Mouse (Mus musculus) megakaryocyte progenitor cell, adult 5-6 weeks (primary cell): ENCODE measurements around the gene Gas7. TPM values are rescaled to one million over a fixed set of nuclear protein-coding genes. Genes with fewer than 3 reads are reported as not detected.
A peak's percentile ranks its signal among the peaks of the same experiment; 100 is the strongest.

Source experiments
- ATAC-seq: replicated peaks from 2 replicates; pipeline ENCODE4 v1.8.0; 2016; ENCODE audit warnings: mild to moderate bottlenecking, moderate TSS enrichment, inconsistent platforms; ENCODE audit not compliant: poor library complexity
- total RNA-seq, 2 experiments: library from RNA; stranded (forward) in 1 of 2; stranded (reverse) in 1 of 2; fragments of 157-497, 149-512 nt in 1 of 2; fragments of 200-1000 nt in 1 of 2; gene quantifications; 2 replicates each; pipeline versions ENCODE4 v1.2.3 to v1.2.4; 2015 to 2017

Gene Gas7
- total RNA-seq, 2 experiments from 2014 or later, result 10.0 to 13.2 TPM

DNA sequence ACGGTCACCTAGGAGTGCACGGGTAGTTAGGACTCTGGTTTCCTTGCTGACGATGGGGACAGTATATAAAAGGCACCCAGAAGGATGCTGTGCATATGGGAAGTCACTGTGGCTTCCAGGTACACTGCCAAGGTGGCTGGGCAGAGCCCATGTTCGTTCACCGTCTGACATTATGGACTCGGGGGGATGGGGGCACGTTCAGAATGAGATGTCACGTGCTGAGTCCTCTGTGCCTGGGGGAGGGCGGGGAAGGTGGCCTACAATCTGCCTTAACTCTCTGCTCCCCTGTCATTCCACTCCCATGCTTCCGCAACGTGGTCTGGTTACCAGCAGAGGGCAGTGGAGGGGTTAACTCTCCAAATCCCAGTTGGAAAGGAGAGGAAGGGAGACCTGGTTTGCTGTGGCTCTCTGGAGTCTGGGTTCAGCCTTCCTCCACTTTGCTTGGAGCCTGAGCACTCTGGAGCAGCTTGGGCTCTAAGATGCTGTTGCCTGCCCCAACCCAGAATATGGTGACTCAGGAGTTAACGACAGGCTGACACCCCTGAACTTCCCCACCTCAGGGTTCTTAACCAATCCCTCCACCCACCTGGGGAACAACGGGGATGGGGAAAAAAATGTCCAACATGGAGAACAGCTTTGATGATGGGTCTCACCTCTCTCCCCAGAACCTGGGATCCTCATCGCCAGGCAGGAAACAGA is 197.1 kb downstream of the Gas7 start:
- ATAC-seq, result peak; percentile 37

DNA sequence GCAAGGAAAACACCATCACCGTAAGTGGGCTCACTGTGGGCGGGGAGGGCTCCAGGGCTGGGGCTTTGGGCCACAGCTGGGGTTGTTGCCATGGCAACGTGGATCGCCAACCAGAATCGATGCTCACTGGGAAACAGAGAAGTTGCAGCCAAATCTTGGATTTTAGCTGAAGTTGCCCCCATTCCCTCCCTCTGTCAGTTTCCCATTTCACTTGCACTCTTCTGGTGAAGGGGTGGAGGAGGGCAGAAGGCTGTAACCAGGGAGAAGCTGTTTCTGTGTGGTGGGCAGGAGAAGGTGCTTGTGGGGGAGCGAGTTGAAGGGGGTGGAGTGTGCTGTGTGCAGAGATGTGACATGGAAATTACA is 197.6 kb downstream of the Gas7 start:
- ATAC-seq, result no peak

DNA sequence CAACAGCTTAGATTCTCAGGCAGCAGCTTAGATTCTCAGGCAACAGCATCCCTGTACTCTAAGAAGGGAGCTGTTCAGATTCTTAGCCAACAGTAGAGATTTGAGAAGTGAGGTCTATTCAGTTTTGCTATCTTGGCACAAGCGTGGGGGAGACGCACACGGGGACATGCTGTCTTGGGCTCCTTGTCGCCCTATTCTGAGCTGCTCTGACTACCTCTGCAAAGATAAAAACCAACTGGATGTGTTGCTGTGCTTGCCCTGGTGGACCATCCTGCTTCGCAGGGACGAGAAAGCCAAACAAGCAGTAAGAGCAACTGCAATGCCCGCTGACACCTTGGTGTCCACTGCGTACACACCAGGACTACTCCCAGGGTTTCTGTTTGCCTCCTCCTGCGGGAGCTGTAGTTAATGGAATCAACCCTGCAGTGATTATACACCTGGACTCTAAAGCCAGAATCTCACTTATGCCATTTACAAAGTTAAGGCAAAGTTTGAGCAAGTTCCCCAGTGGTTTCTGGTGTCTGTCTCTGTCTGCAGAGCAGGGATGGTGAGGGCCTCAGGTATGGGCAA is 198.4 kb downstream of the Gas7 start:
- ATAC-seq, result no peak

DNA sequence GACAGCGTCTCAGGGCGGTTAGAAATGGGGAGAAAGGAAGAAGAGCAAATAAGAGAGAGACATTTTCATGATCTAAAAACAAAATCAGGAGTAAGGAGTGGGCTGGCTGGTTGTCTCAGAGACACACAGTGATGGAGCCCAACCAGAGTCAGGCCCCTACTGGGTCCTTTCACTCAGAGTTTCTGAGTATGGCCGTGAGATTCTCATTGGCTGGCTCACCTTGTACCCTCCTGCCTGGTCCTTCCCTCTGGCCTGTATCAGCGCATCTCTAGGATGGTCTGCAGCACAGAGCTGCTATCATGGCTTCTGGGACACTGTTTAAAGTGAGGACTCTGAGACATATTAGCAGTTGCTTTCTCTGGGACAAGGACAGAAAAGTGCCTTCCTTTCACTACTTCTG is 199.3 kb downstream of the Gas7 start:
- ATAC-seq, result no peak

DNA sequence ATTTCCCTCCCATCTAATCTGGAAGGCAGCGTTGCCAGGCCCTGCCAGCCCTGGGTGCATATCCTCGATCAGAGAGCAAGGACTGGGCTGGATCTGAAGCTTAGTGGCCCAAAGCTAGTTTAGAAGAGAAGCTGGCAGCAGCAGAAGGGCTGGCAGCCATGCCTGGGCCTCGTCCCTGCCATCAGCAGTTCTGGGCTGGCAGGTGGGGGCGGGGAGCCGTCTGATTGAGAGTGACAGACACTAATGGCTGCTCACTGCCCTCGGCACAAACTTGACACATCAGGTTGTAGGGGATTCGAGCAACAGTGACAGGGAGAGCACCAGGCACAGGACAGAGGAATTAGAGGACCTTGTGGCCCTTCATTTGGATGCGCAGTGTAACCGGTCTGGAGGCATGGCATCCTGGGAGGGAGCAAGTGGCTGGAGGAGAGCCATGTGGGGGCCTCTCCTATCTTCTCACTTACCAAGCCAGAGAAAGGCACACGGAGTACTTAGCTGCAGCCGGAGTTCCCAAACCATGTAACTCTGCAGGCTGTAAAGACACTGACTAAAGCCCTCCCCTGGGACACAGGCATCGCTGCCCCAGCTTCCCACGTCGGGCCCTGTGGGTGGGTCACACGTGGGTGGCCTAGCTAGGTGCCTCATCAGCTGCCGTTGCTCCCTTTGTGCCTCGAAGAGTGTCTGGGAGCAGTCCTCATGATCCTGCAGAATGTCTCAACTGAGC is 200.2 kb downstream of the Gas7 start:
- no peak for ATAC-seq

DNA sequence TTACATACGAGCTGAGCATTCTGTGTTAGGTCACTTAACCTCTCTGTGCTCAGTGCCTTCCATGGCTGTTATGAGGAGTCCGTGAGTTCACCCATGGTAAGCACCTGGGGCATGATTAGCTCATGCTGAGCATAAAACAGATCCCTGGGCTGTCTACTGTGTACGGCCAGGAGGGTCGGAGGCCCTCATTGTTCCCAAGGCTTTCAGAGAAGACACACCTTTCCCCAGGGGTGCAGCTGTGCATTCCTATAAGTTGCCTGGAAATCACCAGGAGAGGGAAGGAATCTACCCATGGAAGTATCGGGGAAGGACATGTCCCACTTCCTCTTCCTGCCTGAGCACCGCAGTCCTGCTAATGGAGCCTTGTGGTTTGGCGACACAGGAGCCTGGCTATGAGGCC is 201.1 kb downstream of the Gas7 start:
- no peak; the same call in 1 of the 2 replicates for ATAC-seq

DNA sequence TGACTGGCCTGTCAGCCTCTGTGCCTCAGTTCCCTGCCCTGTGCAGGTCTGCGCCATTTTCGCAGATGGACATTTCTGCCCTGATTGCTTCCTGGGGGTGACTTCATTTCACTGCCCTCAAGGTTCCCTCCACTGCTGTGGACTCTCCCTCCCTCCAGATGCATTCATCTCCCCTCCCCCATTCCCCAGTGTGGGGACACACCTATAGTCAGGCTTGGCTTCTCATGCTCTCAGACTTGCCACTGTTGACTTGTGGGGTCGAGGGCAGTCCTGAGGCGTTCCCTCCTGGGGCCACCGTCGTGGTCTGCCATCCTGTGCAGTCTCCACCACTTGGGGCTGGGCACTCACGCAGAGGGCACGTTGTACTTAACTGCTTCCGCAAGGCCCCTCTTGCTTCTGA is 201.6 kb downstream of the Gas7 start:
- ATAC-seq, result no peak

DNA sequence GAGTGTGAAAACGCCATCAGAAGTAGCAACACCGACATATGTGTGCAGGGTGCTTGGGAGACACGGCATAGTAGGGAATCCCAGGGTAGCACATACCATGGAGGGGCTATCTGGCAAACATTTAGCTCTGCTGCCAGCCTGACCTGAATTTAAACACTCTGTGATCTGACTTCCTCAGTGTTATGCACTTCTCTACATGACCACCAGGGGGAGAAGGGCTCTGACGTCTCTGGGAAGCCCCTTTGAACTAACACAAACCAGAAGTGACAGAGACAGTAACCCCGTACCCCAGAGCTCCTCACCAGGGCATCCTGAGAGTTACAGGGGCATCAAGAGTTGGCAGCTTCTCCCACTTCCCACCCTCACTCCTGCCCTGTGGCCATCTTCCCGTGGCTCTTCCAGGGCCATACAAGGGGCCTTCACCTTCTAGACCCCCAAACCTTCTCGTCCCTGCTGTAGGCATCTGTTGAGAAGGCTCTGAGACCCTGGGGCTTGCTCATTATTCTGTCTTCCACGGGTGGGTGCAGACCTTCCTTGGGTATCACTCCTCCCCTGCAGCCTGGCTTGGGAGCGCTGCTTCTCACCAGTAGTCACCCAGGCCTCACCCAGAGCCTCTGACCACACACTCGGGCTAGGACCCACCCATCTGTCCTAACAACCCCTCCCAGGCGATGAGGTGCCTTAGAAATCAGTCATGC is 202.6 kb downstream of the Gas7 start:
- ATAC-seq, result peak; percentile 84

DNA sequence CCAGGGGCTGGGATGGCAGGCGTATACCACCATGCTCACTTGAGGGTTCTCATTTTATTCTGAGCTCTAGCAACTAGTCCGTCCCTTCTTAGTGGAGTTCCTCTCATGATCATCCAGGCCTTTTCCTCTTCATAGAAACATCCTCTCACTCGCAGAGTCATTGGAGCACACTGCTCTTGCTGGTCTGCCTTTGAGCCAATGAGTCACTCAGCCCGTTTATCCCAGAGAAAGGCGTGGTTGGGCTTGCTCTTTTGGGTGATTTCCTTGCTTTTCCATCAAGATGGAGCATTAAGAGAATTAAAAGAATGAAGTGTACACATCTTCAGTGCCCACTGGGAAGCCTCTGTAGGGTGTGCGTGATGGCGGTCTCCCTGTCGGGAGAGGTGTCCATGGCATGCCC is 206.2 kb downstream of the Gas7 start:
- ATAC-seq, result no peak

DNA sequence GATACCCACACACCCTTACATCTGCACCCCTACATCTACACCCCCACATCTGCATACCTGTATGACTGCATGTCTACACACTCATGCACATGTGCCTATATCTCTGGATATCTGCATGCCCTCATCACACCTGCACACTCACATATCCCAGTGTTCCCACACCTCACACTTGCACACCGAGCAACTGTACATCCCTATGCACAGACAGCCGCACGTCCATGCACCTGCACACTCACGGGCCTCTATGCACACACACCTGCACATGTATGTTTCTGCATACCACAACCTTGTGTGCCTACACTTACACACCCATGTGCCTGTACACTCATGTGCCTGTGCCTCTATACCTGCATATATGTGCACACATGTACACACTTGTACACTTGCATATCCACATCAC is 208.2 kb downstream of the Gas7 start:
- ATAC-seq, result no peak

DNA sequence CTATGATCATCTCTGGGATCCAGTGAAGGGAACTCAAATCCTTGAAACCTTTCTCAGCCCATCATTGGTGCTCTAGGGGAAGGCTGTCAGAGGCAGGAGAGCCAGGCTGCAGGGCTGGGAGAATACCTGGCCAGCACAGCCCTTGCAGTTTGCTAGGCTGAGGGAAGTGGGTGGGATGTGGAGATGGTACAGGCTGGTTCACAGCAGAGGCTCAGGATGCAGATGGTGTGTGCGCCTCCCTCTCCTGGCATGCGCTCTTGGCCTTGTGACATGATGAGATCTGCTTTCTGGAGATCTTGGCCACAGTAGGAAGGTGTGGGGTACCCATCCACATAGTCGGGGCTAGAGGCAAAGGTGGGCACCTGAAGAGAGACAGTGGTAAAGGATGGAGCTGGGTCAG is 209.0 kb downstream of the Gas7 start:
- ATAC-seq, result no peak

DNA sequence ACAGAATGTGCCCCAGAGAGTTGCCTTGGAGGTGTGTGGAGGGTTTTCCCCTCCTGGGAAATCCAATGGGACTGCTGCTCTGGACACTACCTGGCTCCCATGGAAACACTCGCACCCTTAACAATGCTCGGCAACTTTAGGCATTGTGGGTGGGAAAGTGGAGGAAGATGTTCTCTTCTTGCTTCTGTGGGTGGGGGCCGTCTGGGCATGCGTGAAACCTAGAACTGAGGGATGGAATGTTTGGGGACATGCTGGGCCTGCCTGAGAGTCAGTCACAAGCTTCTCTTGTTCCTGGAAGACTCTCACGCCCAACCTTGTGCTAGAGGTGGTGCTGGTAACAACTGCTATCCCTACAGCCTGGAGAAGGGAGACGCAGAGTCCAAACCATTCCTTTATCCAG is 209.7 kb downstream of the Gas7 start:
- no peak for ATAC-seq

DNA sequence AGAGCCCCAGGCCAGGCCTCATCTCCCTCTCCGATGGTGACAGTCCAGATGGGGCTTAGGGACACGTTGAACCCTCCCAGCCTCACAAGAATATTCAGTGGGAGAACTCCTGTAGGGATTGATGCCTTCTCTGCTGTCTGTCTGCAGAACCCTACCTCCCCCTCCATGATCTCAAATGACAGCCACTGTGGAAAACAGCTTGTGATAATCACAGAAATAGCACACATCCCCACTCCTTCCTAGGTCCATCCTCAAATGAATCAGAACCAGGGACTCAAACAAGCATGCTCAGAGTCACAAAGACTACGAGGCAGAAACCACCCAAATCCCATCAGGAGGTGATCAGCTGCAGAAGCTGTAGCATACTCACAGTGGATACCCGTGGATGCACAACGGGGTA is 210.9 kb downstream of the Gas7 start:
- no peak for ATAC-seq

DNA sequence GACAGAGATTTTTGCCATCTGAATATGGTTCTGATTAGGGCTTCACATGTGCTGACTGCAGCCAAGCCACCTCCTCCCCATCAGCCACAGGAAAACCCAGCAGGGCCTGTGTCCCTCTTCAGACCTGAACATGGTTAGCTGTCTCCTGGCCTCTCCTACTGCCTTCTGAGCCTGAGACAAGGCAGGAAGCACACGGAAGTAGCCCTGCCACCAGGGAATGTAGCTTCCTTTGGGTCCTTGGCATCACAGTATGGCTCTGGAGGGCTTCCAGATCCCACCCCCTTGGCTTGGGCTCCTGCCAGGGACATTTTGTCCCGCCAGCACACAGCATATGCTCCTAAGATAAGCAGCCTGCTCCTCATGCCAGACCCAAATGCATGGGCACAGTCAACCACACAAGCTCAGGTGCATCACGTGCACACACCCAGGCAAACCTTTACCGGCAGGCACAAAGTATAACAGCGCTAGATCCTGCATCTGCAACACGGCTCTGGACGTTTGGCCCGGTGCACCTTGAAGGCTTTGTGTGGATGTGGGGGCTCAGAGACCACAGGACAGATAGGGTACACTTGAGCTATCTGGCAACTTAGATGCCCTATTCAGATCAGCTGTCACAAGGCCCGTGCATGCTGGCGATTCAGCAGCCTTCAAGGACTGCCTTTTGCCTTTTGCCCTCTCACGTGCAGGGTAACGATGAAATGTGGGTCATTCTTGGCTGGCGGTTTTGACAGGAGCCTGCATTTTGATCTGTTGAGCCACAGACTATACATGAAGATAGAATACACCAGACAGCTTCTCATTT is 212.5 kb downstream of the Gas7 start:
- ATAC-seq, result peak; percentile 67

DNA sequence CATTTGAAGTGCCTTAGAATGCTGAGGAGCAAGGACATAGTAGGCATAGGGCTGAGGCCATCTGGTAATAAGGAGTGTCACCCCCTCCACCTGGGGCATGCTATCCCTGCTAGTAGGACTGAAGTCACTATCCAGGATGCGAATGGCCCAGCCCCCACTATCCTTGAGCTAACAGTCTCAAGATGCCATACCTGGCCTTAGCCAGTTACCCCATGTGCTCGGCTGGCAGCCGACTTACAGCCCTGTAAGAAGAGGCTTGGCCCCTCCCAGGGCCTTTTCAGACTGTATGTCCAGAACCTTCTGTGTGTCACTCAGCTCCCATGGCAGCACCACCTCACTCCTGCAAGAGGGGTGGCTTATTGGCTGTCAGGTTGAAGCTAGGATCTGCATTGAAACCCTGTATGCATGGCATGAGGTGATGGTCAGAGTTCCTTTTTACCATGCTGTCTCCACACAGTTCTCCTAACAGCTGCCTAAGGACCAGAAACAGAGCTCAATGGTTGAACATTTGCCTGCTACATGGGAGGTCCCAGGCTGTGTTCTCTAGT is 213.3 kb downstream of the Gas7 start:
- ATAC-seq, result no peak

DNA sequence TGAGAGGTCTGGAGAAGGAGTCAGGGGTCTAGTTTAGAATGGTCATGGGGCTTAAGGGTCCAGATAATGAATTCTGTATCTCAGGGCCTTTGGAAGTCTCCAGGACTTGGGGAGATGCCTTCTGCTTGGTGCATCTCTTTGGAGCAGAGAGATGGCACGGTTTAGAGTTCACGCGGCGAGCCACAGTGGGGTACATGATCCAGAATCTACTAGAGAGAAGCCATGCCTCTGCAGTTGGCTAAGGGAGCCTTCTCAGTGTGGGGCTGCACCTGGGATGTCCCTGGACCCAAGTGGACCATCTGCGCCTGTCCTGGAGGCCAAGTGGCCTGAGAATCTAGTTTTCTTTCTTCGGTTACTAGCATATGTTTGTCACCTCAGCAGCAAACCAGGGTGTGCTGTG is 214.8 kb downstream of the Gas7 start:
- no peak for ATAC-seq

DNA sequence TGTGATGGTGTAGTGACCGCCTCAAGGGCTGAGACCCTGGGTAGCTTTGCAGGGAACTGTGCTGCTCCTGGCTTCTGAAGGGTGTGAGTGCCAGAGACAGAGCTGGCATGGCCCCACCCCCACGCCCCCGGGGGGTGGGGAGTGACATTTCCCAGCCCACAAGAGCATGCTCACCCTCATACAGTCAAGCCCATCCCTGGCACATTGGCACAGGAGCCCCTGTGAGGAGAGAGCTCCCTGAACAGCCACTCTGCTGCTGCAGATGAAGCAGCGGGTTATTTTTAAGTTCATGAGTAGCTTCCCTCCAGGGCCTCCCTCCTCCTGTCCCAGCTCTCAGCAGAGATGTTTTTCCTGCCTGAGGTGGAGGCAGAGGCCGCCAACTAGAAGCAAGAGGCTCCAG is 216.9 kb downstream of the Gas7 start:
- ATAC-seq, result no peak

DNA sequence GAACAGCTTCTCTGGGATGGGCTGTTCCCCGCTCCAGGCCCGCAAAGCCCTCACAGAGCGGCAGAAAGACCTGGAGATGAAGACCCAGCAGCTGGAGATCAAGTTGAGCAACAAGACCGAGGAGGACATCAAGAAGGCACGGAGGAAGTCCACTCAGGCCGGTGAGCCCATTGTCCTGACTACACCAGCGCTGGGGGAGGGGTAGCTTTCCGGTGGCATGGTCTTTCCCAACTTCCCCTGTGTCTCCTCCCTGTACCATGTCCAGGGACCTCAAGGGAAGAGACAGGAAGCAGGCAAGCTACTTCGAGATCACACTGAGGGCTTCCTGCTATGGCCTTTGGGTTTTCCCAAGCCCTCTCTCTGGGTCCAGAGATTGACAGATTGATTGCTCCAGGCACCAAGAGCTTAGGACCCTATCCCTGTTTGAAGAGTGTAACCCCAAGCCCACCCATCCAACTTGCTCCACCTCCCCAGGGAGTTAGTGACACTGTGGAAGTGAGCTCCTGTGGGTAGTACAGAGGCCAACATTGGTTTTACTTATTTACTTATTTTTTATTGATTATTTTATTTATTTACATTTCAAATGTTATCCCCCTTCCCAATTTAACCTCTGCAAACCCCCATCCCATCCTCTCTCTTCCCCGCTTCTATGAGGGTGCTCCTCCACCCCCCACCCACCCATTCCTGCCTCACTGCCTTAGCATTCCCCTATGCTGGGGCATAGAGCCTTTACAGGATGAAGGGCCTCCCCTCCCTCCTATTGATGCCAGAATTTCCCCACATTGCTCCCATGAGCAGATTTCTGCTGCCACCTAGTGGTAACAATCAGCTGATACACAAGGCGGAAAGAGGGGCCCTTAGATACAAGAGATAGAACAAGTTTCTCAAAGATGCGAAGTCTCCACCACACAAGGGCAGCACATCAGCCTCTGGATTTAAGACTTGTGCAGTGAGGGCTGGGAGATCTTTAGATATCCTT is 220.6 kb downstream of the Gas7 start:
- ATAC-seq, result peak; percentile 84

DNA sequence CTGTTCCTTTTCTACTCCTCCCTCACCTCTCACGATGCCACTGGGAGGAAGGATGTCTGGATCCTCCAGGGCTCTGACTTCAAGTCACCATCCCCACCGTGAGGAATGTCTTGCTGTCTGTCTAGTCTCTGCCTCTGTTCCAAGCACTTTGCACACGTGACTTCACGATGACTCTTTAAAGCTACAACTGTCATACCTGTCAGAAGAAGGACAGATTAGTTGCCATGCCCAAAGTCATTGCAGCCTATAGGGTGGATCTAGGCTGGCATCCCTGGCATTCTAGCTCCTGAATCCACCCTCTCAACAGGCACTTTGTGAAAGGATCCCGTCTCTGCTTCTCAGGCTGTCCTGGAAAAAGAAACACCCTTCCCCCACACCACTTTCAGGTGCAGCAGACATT is 224.1 kb downstream of the Gas7 start:
- no peak for ATAC-seq

DNA sequence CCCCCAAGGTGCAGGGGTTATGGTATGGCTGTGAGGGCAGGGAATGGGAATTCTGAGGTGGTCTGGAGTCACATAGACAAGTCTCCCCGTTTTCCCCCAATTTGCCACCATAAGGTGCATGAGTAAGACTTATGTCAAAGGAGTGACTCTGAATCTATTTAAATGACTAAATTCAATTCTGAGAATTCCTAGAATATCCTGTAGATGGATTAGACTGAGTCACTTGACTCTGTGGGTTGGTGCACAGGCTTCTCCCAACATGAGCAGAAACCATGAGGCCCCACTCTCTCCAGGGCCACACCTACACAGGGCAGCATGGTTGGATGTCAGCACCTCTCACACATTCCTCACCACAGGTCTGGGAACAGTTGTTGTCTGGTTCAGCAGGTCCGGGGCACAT is 224.7 kb downstream of the Gas7 start:
- ATAC-seq, result no peak
